10 mouse cellular contexts compared by ENCODE assay signal in genomic region chr1:118435001-118435473, GRCm38 (mm10). TPM values are rescaled to one million over a fixed set of nuclear protein-coding genes. Genes with fewer than 3 reads are reported as not detected.
DNase-seq lines count a peak whose midpoint lies in the region; ATAC-seq lines count a peak whose summit lies in the region.
"Had no signal": no experiment of that assay in that cellular context is flagged by ENCODE, and none has a peak within 500 bp of the region (broad histone marks: within the 10 kb centered on the region; RNA-seq: fewer than 3 reads in every experiment).

No protein-coding gene starts in this region.

- 0 out of 2 replicates have a peak, but pooled peaks have one; percentile 34 for ATAC-seq in intestine, embryonic 15.5 days
- no peak for ATAC-seq in intestine, embryonic 16.5 days
- ATAC-seq in embryonic facial prominence, embryonic 14.5 days (ENCODE audit: low read depth): no peak

- no peaks in the 10 kb centered on the region for H3K27me3 ChIP-seq in intestine, embryonic 15.5 days (replicated peaks)
- no peaks in the 10 kb centered on the region for H3K27me3 ChIP-seq in intestine, embryonic 16.5 days (replicated peaks; ENCODE audit: control insufficient read depth, insufficient read depth, low read length)
- H3K27me3 ChIP-seq in embryonic facial prominence, embryonic 14.5 days (replicated peaks; ENCODE audit: control insufficient read depth, insufficient read depth, low read length): no peaks in the 10 kb centered on the region
- H3K27me3 ChIP-seq: limb, embryonic 15.5 days had no signal

- DNase-seq in adrenal gland, adult 8-10 months: peak; percentile 43
- DNase-seq in embryonic facial prominence, embryonic 14.5 days (ENCODE audit: low spot score): no peak
- peak; percentile 37 to 50 for DNase-seq in layer of hippocampus, postnatal 36 days
- DNase-seq in spleen, adult 12 weeks (ENCODE audit: low spot score): no peak
- no peak for DNase-seq in ovary, adult 18-20 months (ENCODE audit: low spot score)
- no peak for DNase-seq in spleen, adult 18-20 months

- no peaks in the 10 kb centered on the region for H3K4me1 ChIP-seq in intestine, embryonic 15.5 days (replicated peaks)
- H3K4me1 ChIP-seq in intestine, embryonic 16.5 days (ENCODE audit: control insufficient read depth, insufficient read depth, low read length): no peaks in the 10 kb centered on the region
- peaks cover 3% of the 10 kb centered on the region; the same call in 1 of the 2 replicates for H3K4me1 ChIP-seq in embryonic facial prominence, embryonic 14.5 days (ENCODE audit: control insufficient read depth, insufficient read depth, low read length)
- H3K4me1 ChIP-seq: limb, embryonic 15.5 days had no signal

- no peak overlapping the region for H3K4me3 ChIP-seq in intestine, embryonic 15.5 days (replicated peaks)
- H3K4me3 ChIP-seq in intestine, embryonic 16.5 days (ENCODE audit: low read length): no peak overlapping the region
- no peak overlapping the region for H3K4me3 ChIP-seq in embryonic facial prominence, embryonic 14.5 days (ENCODE audit: low read depth, low read length)
- H3K4me3 ChIP-seq: heart, embryonic 10.5 days; limb, embryonic 15.5 days had no signal

- 53% methylated on average over 10 of the region's 10 CpGs for WGBS in intestine, embryonic 15.5 days
- WGBS in intestine, embryonic 16.5 days: 60% methylated on average over 10 of the region's 10 CpGs
- WGBS in embryonic facial prominence, embryonic 14.5 days: 66% methylated on average over 10 of the region's 10 CpGs

- H3K9ac ChIP-seq in intestine, embryonic 15.5 days: no peak overlapping the region
- no peak overlapping the region for H3K9ac ChIP-seq in intestine, embryonic 16.5 days (ENCODE audit: low read depth, low read length)
- H3K9ac ChIP-seq in embryonic facial prominence, embryonic 14.5 days (ENCODE audit: low read depth, low read length): no peak overlapping the region
- H3K9ac ChIP-seq: limb, embryonic 15.5 days had no signal

- no peak overlapping the region for H3K27ac ChIP-seq in intestine, embryonic 15.5 days
- H3K27ac ChIP-seq in intestine, embryonic 16.5 days (ENCODE audit: low read length): no peak overlapping the region; the same call in 1 of the 2 replicates
- 0 out of 2 replicates have a peak overlapping the region, but pooled peaks have one; percentile 23 for H3K27ac ChIP-seq in embryonic facial prominence, embryonic 14.5 days (replicated peaks; ENCODE audit: low read depth, low read length)
- H3K27ac ChIP-seq: heart, embryonic 10.5 days; limb, embryonic 15.5 days had no signal

- no peaks in the 10 kb centered on the region for H3K36me3 ChIP-seq in intestine, embryonic 15.5 days
- H3K36me3 ChIP-seq in intestine, embryonic 16.5 days (ENCODE audit: control insufficient read depth, insufficient read depth, low read length): no peaks in the 10 kb centered on the region
- H3K36me3 ChIP-seq in embryonic facial prominence, embryonic 14.5 days (ENCODE audit: control insufficient read depth, insufficient read depth, low read length): no peaks in the 10 kb centered on the region

- H3K9me3 ChIP-seq in intestine, embryonic 15.5 days: no peaks in the 10 kb centered on the region
- no peaks in the 10 kb centered on the region for H3K9me3 ChIP-seq in intestine, embryonic 16.5 days (ENCODE audit: control insufficient read depth, low read length)
- H3K9me3 ChIP-seq in embryonic facial prominence, embryonic 14.5 days (ENCODE audit: control insufficient read depth, low read length): no peaks in the 10 kb centered on the region
- H3K9me3 ChIP-seq: heart, embryonic 10.5 days; limb, embryonic 15.5 days had no signal

- H3K4me2 ChIP-seq in intestine, embryonic 15.5 days (replicated peaks): no peak overlapping the region
- no peak overlapping the region for H3K4me2 ChIP-seq in intestine, embryonic 16.5 days (ENCODE audit: low read depth, low read length)
- no peak overlapping the region for H3K4me2 ChIP-seq in embryonic facial prominence, embryonic 14.5 days (ENCODE audit: low read depth, low read length)
- H3K4me2 ChIP-seq: limb, embryonic 15.5 days had no signal

RNA-seq across cellular contexts. Expression of gene Clasp1, which starts 46.2 kb away (rescaled TPM):
- 32.8 and 35.2 TPM in 2 replicates for polyA plus RNA-seq in intestine, embryonic 15.5 days (2015; fragmentation: Nextera tagmentation; extraction: Ambion mirVana)
- 24.0 and 24.9 TPM in 2 replicates for polyA plus RNA-seq in intestine, embryonic 16.5 days (2015; fragmentation: Nextera tagmentation; extraction: Ambion mirVana)
- 10 to 100 TPM; 43.2 to 66.6 (median 54.4) TPM for total RNA-seq in adrenal gland, adult 8-10 months (2022)
- polyA plus RNA-seq in embryonic facial prominence, embryonic 14.5 days (2014; fragmentation: Nextera tagmentation; extraction: Ambion mirVana): 40.3 and 48.6 TPM in 2 replicates
- total RNA-seq in layer of hippocampus, postnatal 36 days (2021): 100 to 1,000 TPM in 1 of 2 experiments, 10 to 100 TPM in 1; 92.6 to 106 TPM

Comparison
In these comparisons a context has a peak if more than half of its experiments do, and no peak if none do; other contexts are left out.
1. DNase-seq: peak in adrenal gland, adult 8-10 months (single experiment) and layer of hippocampus, postnatal 36 days (2 of 2); none in embryonic facial prominence, embryonic 14.5 days (single experiment), spleen, adult 12 weeks (single experiment), ovary, adult 18-20 months (single experiment) and spleen, adult 18-20 months (0 of 2).